25 mouse cellular contexts compared by ENCODE assay signal in the genomic region with DNA sequence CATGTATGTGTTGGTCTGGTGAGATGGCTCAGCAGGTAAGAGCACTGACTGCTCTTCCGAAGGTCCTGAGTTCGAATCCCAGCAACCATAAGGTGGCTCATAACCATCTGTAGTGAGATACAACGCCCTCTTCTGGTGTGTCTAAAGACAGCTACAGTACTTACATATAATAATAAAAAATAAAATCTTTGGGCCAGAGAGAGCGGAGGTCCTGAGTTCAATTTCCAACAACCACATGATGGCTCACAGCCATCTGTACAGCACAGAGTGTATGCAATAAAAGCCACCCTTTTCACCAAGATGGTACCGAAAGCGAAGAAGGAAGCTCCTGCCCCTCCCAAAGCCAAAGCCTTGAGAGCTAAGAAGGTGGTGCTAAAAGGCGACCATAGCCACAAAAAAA. TPM values are rescaled to one million over a fixed set of nuclear protein-coding genes. Genes with fewer than 3 reads are reported as not detected.
"Had no signal": no experiment of that assay in that cellular context is flagged by ENCODE, and none has a peak within 500 bp of the region (broad histone marks: within the 10 kb centered on the region; RNA-seq: fewer than 3 reads in every experiment).

A gene (plus strand): TSS at position 301 of the 400 bp plus-strand sequence.

- H3K4me3 ChIP-seq: kidney, embryonic 15.5 days; limb, embryonic 10.5 days; limb, embryonic 13.5 days; liver, embryonic 12.5 days; liver, embryonic 15.5 days; lung, embryonic 15.5 days; megakaryocyte, embryonic 14.5 days; midbrain, embryonic 15.5 days; neural tube, embryonic 12.5 days; neural tube, embryonic 15.5 days had no signal

- H3K27ac ChIP-seq: kidney, embryonic 15.5 days; limb, embryonic 10.5 days; limb, embryonic 13.5 days; liver, embryonic 12.5 days; liver, embryonic 15.5 days; lung, embryonic 15.5 days; midbrain, embryonic 15.5 days; neural tube, embryonic 12.5 days; stomach, postnatal 0 days had no signal

- ATAC-seq: liver, embryonic 12.5 days; midbrain, embryonic 15.5 days had no signal

- DNase-seq: kidney, postnatal 10 days; kidney, postnatal 36 days; layer of hippocampus, adult 9-11 months; liver; lung, adult 18-20 months; lung, postnatal 10 days; lung, postnatal 36 days; right cerebral cortex, adult 18-20 months; right cerebral cortex, postnatal 14 days; right cerebral cortex, postnatal 4 days; thymus, adult 2 months; thymus, postnatal 14 days; thymus, postnatal 4 days had no signal

- H3K27me3 ChIP-seq: kidney, embryonic 15.5 days; limb, embryonic 13.5 days; liver, embryonic 12.5 days; liver, embryonic 15.5 days; lung, embryonic 15.5 days; megakaryocyte, embryonic 14.5 days; midbrain, embryonic 15.5 days; neural tube, embryonic 12.5 days; neural tube, embryonic 15.5 days had no signal

- H3K9me3 ChIP-seq: kidney, embryonic 15.5 days; limb, embryonic 10.5 days; limb, embryonic 13.5 days; liver, embryonic 12.5 days; liver, embryonic 15.5 days; lung, embryonic 15.5 days; megakaryocyte, embryonic 14.5 days; midbrain, embryonic 15.5 days; neural tube, embryonic 12.5 days; neural tube, embryonic 15.5 days had no signal

- H3K4me1 ChIP-seq: kidney, embryonic 15.5 days; limb, embryonic 10.5 days; limb, embryonic 13.5 days; liver, embryonic 12.5 days; liver, embryonic 15.5 days; lung, embryonic 15.5 days; midbrain, embryonic 15.5 days; neural tube, embryonic 12.5 days; neural tube, embryonic 15.5 days had no signal

- H3K9ac ChIP-seq: kidney, embryonic 15.5 days; limb, embryonic 13.5 days; liver, embryonic 12.5 days; liver, embryonic 15.5 days; lung, embryonic 15.5 days; midbrain, embryonic 15.5 days; neural tube, embryonic 12.5 days; neural tube, embryonic 15.5 days had no signal

- H3K4me2 ChIP-seq: kidney, embryonic 15.5 days; limb, embryonic 13.5 days; liver, embryonic 12.5 days; liver, embryonic 15.5 days; lung, embryonic 15.5 days; midbrain, embryonic 11.5 days; midbrain, embryonic 15.5 days; neural tube, embryonic 12.5 days; neural tube, embryonic 15.5 days had no signal

RNA-seq across cellular contexts. Expression of the gene that starts here (rescaled TPM):
- polyA plus RNA-seq: kidney, embryonic 15.5 days; limb, embryonic 10.5 days; liver, embryonic 12.5 days; liver, embryonic 15.5 days; midbrain, embryonic 11.5 days; midbrain, embryonic 15.5 days; neural tube, embryonic 12.5 days; neural tube, embryonic 15.5 days; stomach, postnatal 0 days; thymus, adult 2 months had no signal
